Mouse (Mus musculus) cerebellum, adult 8-10 months (tissue): ENCODE data around the gene Alox5.

Experiments used
- DNase-seq: peaks from one replicate; pipeline ENCODE4 v3.0.0; 2022

Gene Alox5

GRCm38 (mm10) chr6:116381605-116382004, 79.4 kb downstream of the Alox5 start:
- no peak for DNase-seq

DNA sequence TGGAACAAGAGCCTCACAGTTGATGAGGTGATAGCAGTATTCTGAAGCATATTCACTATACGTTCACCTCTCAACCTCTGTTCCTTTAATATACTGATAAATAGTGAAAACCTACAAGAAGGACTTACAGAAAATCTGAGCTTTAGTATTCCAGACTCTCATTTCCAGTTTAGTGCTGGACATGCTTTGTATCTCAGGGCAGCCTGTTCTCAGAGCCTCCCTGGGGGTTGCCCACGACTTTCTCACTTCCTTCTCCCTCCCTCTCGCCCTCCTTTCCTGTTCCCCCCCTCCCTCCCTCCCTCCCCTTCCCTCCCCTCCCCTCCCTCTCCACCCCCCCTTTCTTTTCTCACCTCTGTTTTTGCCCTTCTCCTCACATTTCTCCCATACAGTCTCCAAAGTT, 80.8 kb downstream of the Alox5 start:
- DNase-seq, result no peak

DNA sequence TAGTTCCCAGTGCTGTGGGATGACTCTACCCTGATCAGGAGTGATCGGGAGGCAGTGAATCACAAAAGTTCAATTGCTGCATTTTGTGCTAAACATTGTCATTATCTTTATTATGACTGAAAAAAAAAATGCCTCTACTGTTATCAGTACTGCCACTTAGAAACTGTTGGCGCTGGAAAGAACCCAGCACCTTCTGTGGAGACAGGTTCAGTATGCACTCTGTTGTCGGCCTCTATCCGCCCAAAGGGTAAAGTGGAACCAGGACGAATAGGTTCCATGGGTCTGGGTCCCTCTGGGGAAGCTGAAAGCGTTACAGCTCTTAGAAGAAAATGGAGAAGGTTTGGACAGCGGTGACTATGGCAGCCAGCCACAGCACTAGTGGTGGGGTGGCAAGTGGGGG, 82.1 kb downstream of the Alox5 start:
- no peak for DNase-seq

GRCm38 (mm10) chr6:116374618-116375017, 86.4 kb downstream of the Alox5 start:
- DNase-seq, result no peak

- no peak for DNase-seq
These were observed 86.8 kb downstream of the Alox5 start for GRCm38 (mm10) chr6:116374136-116374535.

DNA sequence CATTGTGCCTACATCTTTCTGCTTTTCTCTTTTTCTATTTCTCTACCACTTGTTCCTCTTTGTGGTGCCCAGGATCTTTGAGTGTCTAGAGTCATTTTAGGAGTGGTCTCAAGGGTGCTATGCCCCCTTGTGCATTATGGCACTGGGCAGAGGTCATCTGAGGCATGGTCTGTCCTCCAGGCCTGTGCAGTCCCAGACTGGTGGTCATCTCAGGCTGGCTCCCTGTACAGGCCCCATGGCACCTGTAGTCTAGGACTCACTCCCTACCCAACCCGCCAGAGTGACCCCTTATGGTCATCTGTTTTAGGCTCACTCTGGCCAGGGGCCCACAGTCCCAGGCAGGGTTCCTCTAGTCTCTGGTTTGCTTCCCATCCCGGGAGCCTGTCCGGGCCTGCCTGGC, 89.5 kb downstream of the Alox5 start:
- no peak for DNase-seq

DNA sequence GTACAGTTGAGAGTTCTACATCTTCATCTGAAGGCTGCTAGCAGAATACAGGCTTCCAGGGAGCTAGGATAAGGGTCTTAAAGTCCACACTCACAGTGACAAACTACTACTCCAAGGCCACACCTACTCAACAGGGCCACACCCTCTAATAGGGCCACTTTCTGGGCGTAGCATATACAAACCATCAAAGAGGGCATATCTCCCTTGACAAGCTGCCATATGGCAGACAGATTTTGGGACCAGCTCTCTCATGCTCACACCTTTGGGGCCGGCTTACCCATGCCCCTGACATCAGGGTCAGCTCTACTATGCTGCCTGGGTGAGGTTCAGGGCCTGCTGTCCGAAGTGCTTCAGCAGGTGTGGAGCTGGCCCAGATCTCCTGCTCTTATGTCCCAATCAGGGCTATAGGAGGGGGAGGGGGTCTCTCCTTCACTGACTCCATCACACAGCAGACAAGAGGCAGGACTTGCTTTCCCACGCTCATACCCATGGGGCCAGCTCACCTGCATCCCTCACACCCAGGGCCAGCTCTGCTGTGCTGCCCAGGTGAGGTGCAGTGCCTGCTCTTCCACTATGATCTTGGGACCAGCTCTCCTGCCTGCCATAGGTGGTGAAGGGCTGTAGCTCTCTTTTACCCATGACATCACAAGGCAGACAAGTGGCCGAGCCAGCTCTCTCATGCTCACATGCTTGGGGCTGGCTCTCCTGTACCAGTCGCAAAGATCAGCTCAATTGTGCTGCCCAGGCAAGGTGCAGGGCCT, 90.6 kb downstream of the Alox5 start:
- no peak for DNase-seq

DNA sequence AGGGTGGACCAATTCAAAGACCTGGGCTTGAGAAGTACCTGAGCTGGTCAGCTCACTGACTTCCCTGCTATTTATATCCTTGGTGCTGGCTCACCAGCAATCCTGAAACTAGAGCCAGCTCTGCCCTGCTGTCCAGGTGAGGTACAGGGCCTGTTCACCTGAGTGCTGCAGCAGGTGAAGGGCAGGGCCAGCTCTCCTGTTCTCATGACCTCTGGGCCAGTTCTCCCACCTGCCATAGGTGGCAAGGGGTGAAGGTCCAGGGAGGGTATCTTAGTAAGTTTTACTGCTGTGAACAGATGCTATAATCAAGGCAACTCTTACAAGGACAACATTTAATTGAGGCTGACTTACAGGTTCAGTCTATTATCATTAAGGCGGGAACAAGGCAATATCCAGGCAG, 91.2 kb downstream of the Alox5 start:
- no peak for DNase-seq

- no peak for DNase-seq
These were observed 93.0 kb downstream of the Alox5 start for GRCm38 (mm10) chr6:116367971-116368370.

GRCm38 (mm10) chr6:116361993-116362392, 99.0 kb downstream of the Alox5 start:
- no peak for DNase-seq

DNA sequence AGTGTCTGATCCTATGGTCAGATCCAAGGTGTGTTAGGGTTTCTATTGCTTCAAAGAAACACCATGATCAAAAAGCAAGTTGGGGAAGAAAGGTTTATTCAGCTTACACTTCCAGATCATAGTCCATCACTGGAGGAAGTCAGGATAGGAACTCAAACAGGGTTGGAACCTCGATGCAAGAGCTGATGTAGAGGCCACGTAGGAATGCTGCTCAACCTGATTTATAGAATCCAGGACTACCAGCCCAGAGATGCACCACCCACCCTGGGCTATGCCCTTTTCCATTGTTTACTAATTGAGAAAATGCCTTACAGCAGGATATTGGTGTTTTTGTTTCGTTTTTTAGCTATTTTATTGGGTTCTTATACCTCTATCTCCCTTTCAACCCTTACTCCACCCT, 99.5 kb downstream of the Alox5 start:
- DNase-seq, result no peak
